In genomic region chr2:165599566-165599965, GRCm38 (mm10) we compare ENCODE assay signal across 26 mouse cellular contexts. TPM values are rescaled to one million over a fixed set of nuclear protein-coding genes. Genes with fewer than 3 reads are reported as not detected.
DNase-seq lines count a peak whose midpoint lies in the region; ATAC-seq lines count a peak whose summit lies in the region.
"Had no signal": no experiment of that assay in that cellular context is flagged by ENCODE, and none has a peak within 500 bp of the region (broad histone marks: within the 10 kb centered on the region; RNA-seq: fewer than 3 reads in every experiment).

No protein-coding gene starts in this region.

- H3K36me3 ChIP-seq in forebrain, embryonic 10.5 days (replicated peaks), result no peaks in the 10 kb centered on the region
- no peaks in the 10 kb centered on the region for H3K36me3 ChIP-seq in forebrain, embryonic 13.5 days (ENCODE audit: poor library complexity, severe bottlenecking)
- no peaks in the 10 kb centered on the region for H3K36me3 ChIP-seq in embryonic facial prominence, embryonic 10.5 days (replicated peaks)
- H3K36me3 ChIP-seq in embryonic facial prominence, embryonic 14.5 days (ENCODE audit: control insufficient read depth, insufficient read depth, low read length), result no peaks in the 10 kb centered on the region
- H3K36me3 ChIP-seq in limb, embryonic 13.5 days, result no peaks in the 10 kb centered on the region
- H3K36me3 ChIP-seq: heart, embryonic 12.5 days; hindbrain, embryonic 13.5 days; limb, embryonic 12.5 days; liver, embryonic 13.5 days; midbrain, embryonic 10.5 days; stomach, embryonic 15.5 days had no signal

- no peak overlapping the region for H3K4me3 ChIP-seq in forebrain, embryonic 10.5 days
- no peak overlapping the region for H3K4me3 ChIP-seq in forebrain, embryonic 13.5 days
- peak overlapping the region; percentile 3; the same call in 1 of the 2 replicates for H3K4me3 ChIP-seq in embryonic facial prominence, embryonic 10.5 days
- H3K4me3 ChIP-seq in embryonic facial prominence, embryonic 14.5 days (ENCODE audit: low read depth, low read length), result no peak overlapping the region
- no peak overlapping the region for H3K4me3 ChIP-seq in limb, embryonic 13.5 days
- H3K4me3 ChIP-seq: heart, adult 2 months; heart, embryonic 12.5 days; hindbrain, embryonic 13.5 days; limb, embryonic 12.5 days; liver, embryonic 13.5 days; midbrain, embryonic 10.5 days; myocyte; stomach, embryonic 15.5 days had no signal

- 71% methylated on average over 13 of the region's 13 CpGs for WGBS in forebrain, embryonic 10.5 days
- WGBS in forebrain, embryonic 13.5 days, result 88% methylated on average over 13 of the region's 13 CpGs
- WGBS in embryonic facial prominence, embryonic 10.5 days, result 44% methylated on average over 13 of the region's 13 CpGs
- 42% methylated on average over 13 of the region's 13 CpGs for WGBS in embryonic facial prominence, embryonic 14.5 days
- WGBS in limb, embryonic 13.5 days, result 25% methylated on average over 13 of the region's 13 CpGs

- peak overlapping the region; percentile 62; the same call in 1 of the 2 replicates for H3K27ac ChIP-seq in forebrain, embryonic 10.5 days
- no peak overlapping the region for H3K27ac ChIP-seq in forebrain, embryonic 13.5 days
- H3K27ac ChIP-seq in embryonic facial prominence, embryonic 10.5 days (replicated peaks), result peak overlapping the region; percentile 7; the same call in 1 of the 2 replicates
- H3K27ac ChIP-seq in embryonic facial prominence, embryonic 14.5 days (replicated peaks; ENCODE audit: low read depth, low read length), result peak overlapping the region; percentile 81; the same call in 1 of the 2 replicates
- H3K27ac ChIP-seq in limb, embryonic 13.5 days, result no peak overlapping the region
- H3K27ac ChIP-seq: heart, adult 2 months; hindbrain, embryonic 13.5 days; limb, embryonic 12.5 days; liver, embryonic 13.5 days; midbrain, embryonic 10.5 days; stomach, embryonic 15.5 days had no signal

- no peaks in the 10 kb centered on the region for H3K9me3 ChIP-seq in forebrain, embryonic 10.5 days
- H3K9me3 ChIP-seq in forebrain, embryonic 13.5 days (replicated peaks), result no peaks in the 10 kb centered on the region
- no peaks in the 10 kb centered on the region for H3K9me3 ChIP-seq in embryonic facial prominence, embryonic 10.5 days
- H3K9me3 ChIP-seq in embryonic facial prominence, embryonic 14.5 days (ENCODE audit: control insufficient read depth, low read length), result no peaks in the 10 kb centered on the region
- H3K9me3 ChIP-seq in limb, embryonic 13.5 days, result no peaks in the 10 kb centered on the region
- H3K9me3 ChIP-seq: heart, embryonic 12.5 days; hindbrain, embryonic 13.5 days; limb, embryonic 12.5 days; liver, embryonic 13.5 days; midbrain, embryonic 10.5 days; stomach, embryonic 15.5 days had no signal

- H3K4me1 ChIP-seq in forebrain, embryonic 10.5 days, result peaks cover 88% of the 10 kb centered on the region
- peaks cover 24% of the 10 kb centered on the region for H3K4me1 ChIP-seq in forebrain, embryonic 13.5 days
- peaks cover 95% of the 10 kb centered on the region for H3K4me1 ChIP-seq in embryonic facial prominence, embryonic 10.5 days
- H3K4me1 ChIP-seq in embryonic facial prominence, embryonic 14.5 days (ENCODE audit: control insufficient read depth, insufficient read depth, low read length), result peaks cover 40% of the 10 kb centered on the region
- H3K4me1 ChIP-seq in limb, embryonic 13.5 days, result peaks cover 72% of the 10 kb centered on the region
- H3K4me1 ChIP-seq: liver, embryonic 13.5 days had no signal

- no peak overlapping the region for H3K4me2 ChIP-seq in forebrain, embryonic 13.5 days
- peak overlapping the region; percentile 38 for H3K4me2 ChIP-seq in embryonic facial prominence, embryonic 14.5 days (ENCODE audit: low read depth, low read length)
- H3K4me2 ChIP-seq in limb, embryonic 13.5 days (replicated peaks), result peak overlapping the region; percentile 36
- H3K4me2 ChIP-seq: heart, embryonic 12.5 days; hindbrain, embryonic 13.5 days; limb, embryonic 12.5 days; liver, embryonic 13.5 days; stomach, embryonic 15.5 days had no signal

- no peak for DNase-seq in forebrain, embryonic 10.5 days (ENCODE audit: extremely low spot score, low spot score)
- peak; percentile 49 for DNase-seq in embryonic facial prominence, embryonic 10.5 days (ENCODE audit: low spot score)
- no peak for DNase-seq in embryonic facial prominence, embryonic 14.5 days (ENCODE audit: low spot score)
- DNase-seq in cerebellum, adult 11 months, result no peak
- DNase-seq in ovary, postnatal 14 days (ENCODE audit: low spot score), result no peak
- DNase-seq: adrenal gland, postnatal 10 days; cerebellum, adult 9-11 months; heart, adult 2 months; heart, postnatal 4 days; kidney, adult 9 months; kidney, postnatal 10 days; layer of hippocampus, postnatal 36 days; liver, embryonic 13.5 days; lung, adult 2 months; right cerebral cortex, postnatal 25 days had no signal

- no peak overlapping the region for H3K9ac ChIP-seq in forebrain, embryonic 13.5 days
- H3K9ac ChIP-seq in embryonic facial prominence, embryonic 14.5 days (ENCODE audit: low read depth, low read length), result peak overlapping the region; percentile 6; the same call in 1 of the 2 replicates
- no peak overlapping the region for H3K9ac ChIP-seq in limb, embryonic 13.5 days
- H3K9ac ChIP-seq: heart, embryonic 12.5 days; hindbrain, embryonic 13.5 days; limb, embryonic 12.5 days; liver, embryonic 13.5 days; stomach, embryonic 15.5 days had no signal

- ATAC-seq in forebrain, embryonic 13.5 days, result no peak
- ATAC-seq in embryonic facial prominence, embryonic 14.5 days (ENCODE audit: low read depth), result no peak
- no peak for ATAC-seq in limb, embryonic 13.5 days (ENCODE audit: low FRiP score, low read depth)
- ATAC-seq: forebrain, embryonic 14.5 days; intestine, embryonic 16.5 days; Patski had no signal

- H3K27me3 ChIP-seq in forebrain, embryonic 10.5 days (ENCODE audit: poor library complexity, severe bottlenecking), result peaks cover 65% of the 10 kb centered on the region
- H3K27me3 ChIP-seq in forebrain, embryonic 13.5 days, result peaks cover 42% of the 10 kb centered on the region
- H3K27me3 ChIP-seq in embryonic facial prominence, embryonic 10.5 days (replicated peaks; ENCODE audit: low read depth, poor library complexity, severe bottlenecking), result peaks cover 42% of the 10 kb centered on the region
- peaks cover 11% of the 10 kb centered on the region; the same call in 1 of the 2 replicates for H3K27me3 ChIP-seq in embryonic facial prominence, embryonic 14.5 days (replicated peaks; ENCODE audit: control insufficient read depth, insufficient read depth, low read length)
- peaks cover 66% of the 10 kb centered on the region for H3K27me3 ChIP-seq in limb, embryonic 13.5 days
- H3K27me3 ChIP-seq: Patski had no signal

RNA-seq across cellular contexts. Expression of gene Eya2, which starts 4.7 kb away (rescaled TPM):
- 18.0 and 24.2 TPM in 2 replicates for polyA plus RNA-seq in forebrain, embryonic 10.5 days (2016; fragmentation: Nextera tagmentation; extraction: Ambion mirVana)
- polyA plus RNA-seq in forebrain, embryonic 13.5 days (2015; fragmentation: Nextera tagmentation; extraction: Ambion mirVana), result 2.5 and 4.3 TPM in 2 replicates
- 38.6 and 41.9 TPM in 2 replicates for polyA plus RNA-seq in embryonic facial prominence, embryonic 10.5 days (2016; fragmentation: Nextera tagmentation; extraction: Ambion mirVana)
- 21.5 and 21.9 TPM in 2 replicates for polyA plus RNA-seq in embryonic facial prominence, embryonic 14.5 days (2014; fragmentation: Nextera tagmentation; extraction: Ambion mirVana)
- polyA plus RNA-seq in limb, embryonic 13.5 days (2015; fragmentation: Nextera tagmentation; extraction: Ambion mirVana), result 17.2 and 17.5 TPM in 2 replicates

Comparison
In these comparisons a context has a peak if more than half of its experiments do, and no peak if none do; other contexts are left out.
1. H3K27ac ChIP-seq: peak in forebrain, embryonic 10.5 days (single experiment), embryonic facial prominence, embryonic 10.5 days (single experiment) and embryonic facial prominence, embryonic 14.5 days (single experiment); none in forebrain, embryonic 13.5 days (single experiment) and limb, embryonic 13.5 days (single experiment).